Mouse (Mus musculus) limb, embryonic 10.5 days (tissue): ENCODE measurements around the gene Pcgf3. TPM values are rescaled to one million over a fixed set of nuclear protein-coding genes. Genes with fewer than 3 reads are reported as not detected.

Source experiments
- DNase-seq: peaks from one replicate; pipeline ENCODE4 v3.0.0-alpha.2; 2017; ENCODE audit warnings: low spot score
- H3K27ac ChIP-seq: fragments of 300-500 bp; sonication (generic); 2 replicates; pipeline ENCODE4 v1.5.1; 2016; ENCODE audit warnings: mild to moderate bottlenecking
- H3K27me3 ChIP-seq: fragments of 300-500 bp; sonication (generic); 2 replicates; pipeline ENCODE4 v1.6.1; 2016; ENCODE audit warnings: low read depth, mild to moderate bottlenecking; ENCODE audit not compliant: poor library complexity, severe bottlenecking
- H3K36me3 ChIP-seq: fragments of 300-500 bp; sonication (generic); 2 replicates; pipeline ENCODE4 v1.6.1; 2016; ENCODE audit warnings: mild to moderate bottlenecking, moderate library complexity
- H3K4me1 ChIP-seq: fragments of 300-500 bp; sonication (generic); 2 replicates; pipeline ENCODE4 v1.6.1; 2016
- H3K4me3 ChIP-seq: fragments of 300-500 bp; sonication (generic); 2 replicates; pipeline ENCODE4 v1.5.1; 2016; ENCODE audit warnings: mild to moderate bottlenecking, moderate library complexity
- H3K9me3 ChIP-seq: fragments of 300-500 bp; sonication (generic); replicated peaks from 2 replicates; pipeline ENCODE4 v1.6.1; 2016; ENCODE audit warnings: mild to moderate bottlenecking
- WGBS: fragments of 180-500 bp; shearing (Covaris S2); methylation state at CpG from one replicate; pipeline ENCODE4 v1.1.7; 2016; 5-methylcytosine and 5-hydroxymethylcytosine counted together
- polyA plus RNA-seq: library from polyadenylated mRNA; unstranded; fragments of >200 nt; fragmentation: Nextera tagmentation; extraction: Ambion mirVana; gene quantifications from 2 replicates; pipeline ENCODE4 v1.2.1, GENCODE M21; 2016

Pcgf3 gene
- polyA plus RNA-seq, 1 experiment from 2014 or later: 27.1 TPM

GRCm38 (mm10) chr5:108543516-108544291 is 82.7 kb downstream of the Pcgf3 start:
- Histone ChIP-seq H3K9me3 (no peaks in the 10 kb centered on the region), H3K27ac (no peak overlapping the region), H3K4me1 (no peaks in the 10 kb centered on the region), H3K36me3 (no peaks in the 10 kb centered on the region), H3K27me3 (peaks cover 8% of the 10 kb centered on the region), H3K4me3 (no peak overlapping the region)
- DNase-seq: no peak
- 74% methylated on average over 7 of the region's 7 CpGs for WGBS

DNA sequence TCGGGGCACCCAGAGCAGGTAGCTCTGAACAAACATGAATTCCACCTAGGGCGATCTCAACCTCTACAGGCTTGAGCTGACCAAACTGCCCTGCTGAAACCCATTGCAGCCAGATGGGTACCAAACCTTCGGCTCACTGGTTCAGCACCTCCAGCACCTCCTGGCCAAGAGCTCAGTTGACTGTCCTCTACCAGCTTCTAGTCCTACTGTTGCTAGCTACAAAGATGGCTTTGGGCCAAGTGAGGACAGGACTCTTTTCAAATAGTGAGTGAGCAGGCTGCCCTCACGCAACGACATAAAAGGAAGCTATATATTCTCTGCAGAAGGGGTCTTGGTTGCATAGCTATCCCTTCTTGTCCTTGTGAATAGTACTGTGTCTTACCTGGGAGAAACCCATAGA is 86.6 kb downstream of the Pcgf3 start:
- peaks cover 15% of the 10 kb centered on the region for H3K4me1 ChIP-seq
- no peaks in the 10 kb centered on the region for H3K36me3 ChIP-seq
- no peak overlapping the region for H3K4me3 ChIP-seq
- H3K27ac ChIP-seq: no peak overlapping the region
- no peak for DNase-seq
- peaks cover 43% of the 10 kb centered on the region for H3K27me3 ChIP-seq
- 86% methylated on average over 5 of the region's 5 CpGs for WGBS
- H3K9me3 ChIP-seq: no peaks in the 10 kb centered on the region

DNA sequence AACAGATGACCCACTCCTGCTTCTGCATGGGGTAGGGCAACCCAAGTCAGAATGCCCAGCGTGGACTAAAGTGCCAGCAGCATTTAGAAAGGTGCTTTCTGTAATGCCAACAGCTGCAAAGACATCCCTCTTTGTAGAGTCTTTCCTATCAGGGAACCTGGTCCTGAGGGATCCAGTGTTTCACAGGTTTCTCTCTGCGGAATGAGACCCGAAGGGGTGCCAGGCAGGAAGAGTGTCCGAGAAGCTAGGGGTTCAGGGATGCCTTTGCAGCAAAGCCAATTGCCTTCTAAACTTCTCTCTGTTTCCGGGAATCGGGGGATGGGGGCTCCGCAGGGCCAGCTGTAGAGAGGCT is 88.1 kb downstream of the Pcgf3 start:
- 17% methylated on average over 7 of the region's 7 CpGs for WGBS
- H3K27me3 ChIP-seq: peaks cover 43% of the 10 kb centered on the region

GRCm38 (mm10) chr5:108549489-108550206 is 88.6 kb downstream of the Pcgf3 start, which contains the start of gene Cplx1:
Gene Cplx1 (minus strand): TSS chr5:108550024.
- peaks cover 15% of the 10 kb centered on the region for H3K4me1 ChIP-seq
- H3K36me3 ChIP-seq: no peaks in the 10 kb centered on the region
- peaks cover 43% of the 10 kb centered on the region for H3K27me3 ChIP-seq
- no peak within 1 kb of the TSS for H3K27ac ChIP-seq
- peak within 1 kb of the TSS; percentile 50 for H3K4me3 ChIP-seq
- WGBS: under 1% methylated on average over 56 of the region's 56 CpGs
- no peaks in the 10 kb centered on the region for H3K9me3 ChIP-seq
- peak; percentile 84 for DNase-seq

More for the DNA sequence above, 88.1 kb downstream of the Pcgf3 start:
- no peak overlapping the region for H3K27ac ChIP-seq
- H3K4me1 ChIP-seq: peaks cover 15% of the 10 kb centered on the region
- peak overlapping the region; percentile 50; the same call in 1 of the 2 replicates for H3K4me3 ChIP-seq
- no peaks in the 10 kb centered on the region for H3K36me3 ChIP-seq
- DNase-seq: no peak
- no peaks in the 10 kb centered on the region for H3K9me3 ChIP-seq

DNA sequence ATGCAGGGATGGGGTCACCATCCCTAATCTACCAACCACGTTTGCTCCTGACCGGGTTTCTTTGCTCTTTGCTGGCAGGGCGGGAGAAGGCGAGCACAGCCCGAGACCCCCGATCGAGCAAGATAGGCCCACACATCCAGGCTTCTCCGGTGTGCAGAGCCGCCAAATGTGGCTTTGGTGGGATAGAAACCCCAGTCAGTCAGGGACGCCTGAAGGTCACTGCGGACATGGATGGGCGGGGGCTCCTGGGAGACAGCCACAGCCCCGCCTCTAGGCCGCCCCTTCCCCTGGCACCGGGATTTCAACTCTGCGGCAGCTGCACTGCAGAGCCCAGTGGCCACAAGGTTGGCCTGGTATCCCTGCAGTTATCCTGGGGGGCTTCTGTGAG is 89.2 kb downstream of the Pcgf3 start:
- 1% methylated on average over 16 of the region's 16 CpGs for WGBS

DNA sequence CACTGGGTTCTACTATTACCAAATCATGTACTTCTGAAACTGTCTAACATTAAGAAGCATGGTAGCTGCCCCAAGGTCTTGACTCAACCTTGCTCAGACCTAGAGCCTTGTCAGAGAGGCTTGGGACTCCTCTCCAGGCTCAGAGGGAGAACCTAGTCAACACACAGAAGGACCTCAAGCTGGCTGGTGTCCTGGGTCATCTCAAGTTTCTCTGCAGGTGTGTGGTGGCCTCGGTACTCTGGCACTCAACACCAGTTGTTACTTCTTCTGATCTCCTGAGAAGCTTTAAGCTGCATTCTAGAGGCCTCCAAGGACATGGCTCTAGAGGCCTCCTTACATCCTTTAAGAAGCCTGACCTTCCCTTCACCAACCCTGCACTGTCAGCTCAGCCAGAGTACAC is 93.0 kb downstream of the Pcgf3 start:
- Histone ChIP-seq H3K9me3 (no peaks in the 10 kb centered on the region), H3K27me3 (peaks cover 31% of the 10 kb centered on the region), H3K4me3 (no peak overlapping the region), H3K27ac (no peak overlapping the region), H3K36me3 (no peaks in the 10 kb centered on the region), H3K4me1 (peaks cover 15% of the 10 kb centered on the region)
- 83% methylated on average over 1 of the region's 1 CpGs for WGBS
- no peak for DNase-seq

More for the DNA sequence above, 89.2 kb downstream of the Pcgf3 start:
- Histone ChIP-seq H3K9me3 (no peaks in the 10 kb centered on the region), H3K27me3 (peaks cover 43% of the 10 kb centered on the region), H3K36me3 (no peaks in the 10 kb centered on the region), H3K4me1 (peaks cover 15% of the 10 kb centered on the region), H3K27ac (no peak overlapping the region), H3K4me3 (peak overlapping the region; percentile 50)
- DNase-seq: peak; percentile 30

Other genes starting within 250 kb of the Pcgf3 start
- gene Dr1, start 192.3 kb upstream of the Pcgf3 start, polyA plus RNA-seq: 43.4 and 46.4 TPM in 2 replicates
- gene Pigg, start 148.6 kb upstream of the Pcgf3 start, polyA plus RNA-seq: 6.1 TPM in 2 replicates
- gene Gm42517, start 93.3 kb upstream of the Pcgf3 start, polyA plus RNA-seq: not detected in 2 replicates
- gene Pde6b, start 72.8 kb upstream of the Pcgf3 start, polyA plus RNA-seq: 0.11 and 0.34 TPM in 2 replicates
- 385 and 399 TPM in 2 replicates for gene Atp5k, start 26.8 kb upstream of the Pcgf3 start, polyA plus RNA-seq
- 0.09 and 0.20 TPM in 2 replicates for gene Mfsd7a, start 12.3 kb upstream of the Pcgf3 start, polyA plus RNA-seq
- gene Cplx1, start 88.8 kb downstream of the Pcgf3 start, polyA plus RNA-seq: 0.14 and 0.30 TPM in 2 replicates
- 56.1 and 62.0 TPM in 2 replicates for gene Gak, start 168.5 kb downstream of the Pcgf3 start, polyA plus RNA-seq
- gene Tmem175, start 168.5 kb downstream of the Pcgf3 start, polyA plus RNA-seq: 12.3 and 15.7 TPM in 2 replicates
- 9.6 and 11.8 TPM in 2 replicates for gene Idua, start 199.1 kb downstream of the Pcgf3 start, polyA plus RNA-seq
- gene Dgkq, start 208.4 kb downstream of the Pcgf3 start, polyA plus RNA-seq: 10.6 and 13.4 TPM in 2 replicates
- gene Slc26a1, start 214.3 kb downstream of the Pcgf3 start, polyA plus RNA-seq: 0.43 and 0.61 TPM in 2 replicates
- 35.9 and 43.1 TPM in 2 replicates for gene Fgfrl1, start 231.2 kb downstream of the Pcgf3 start, polyA plus RNA-seq